Mouse (Mus musculus): ENCODE data around the gene Slc37a1.

Slc37a1 gene

GRCm38 (mm10) chr17:31312648-31313047 is 26.1 kb downstream of the Slc37a1 start:
- in situ Hi-C loops (cut with MboI; ENCODE audit: unreplicated experiment in 2 of 2) = no loop called here

GRCm38 (mm10) chr17:31315046-31315792 is 28.6 kb downstream of the Slc37a1 start:
- in situ Hi-C loops (cut with MboI; ENCODE audit: unreplicated experiment in 2 of 2) = no loop called here

- in situ Hi-C loops (cut with MboI; ENCODE audit: unreplicated experiment in 2 of 2) = no loop called here
Observed at GRCm38 (mm10) chr17:31315993-31316392, 29.4 kb downstream of the Slc37a1 start.

GRCm38 (mm10) chr17:31316998-31317397 is 30.4 kb downstream of the Slc37a1 start:
- in situ Hi-C loops (cut with MboI; ENCODE audit: unreplicated experiment in 2 of 2) = no loop called here

- in situ Hi-C loops (cut with MboI; ENCODE audit: unreplicated experiment in 2 of 2) = no loop called here
Observed at GRCm38 (mm10) chr17:31317521-31318272, 31.1 kb downstream of the Slc37a1 start.

- in situ Hi-C loops (cut with MboI; ENCODE audit: unreplicated experiment in 2 of 2) = no loop called here
Observed at GRCm38 (mm10) chr17:31318906-31319767, 32.5 kb downstream of the Slc37a1 start.

- in situ Hi-C loops (cut with MboI; ENCODE audit: unreplicated experiment in 2 of 2) = no loop called here
Observed at GRCm38 (mm10) chr17:31321425-31321824, 34.8 kb downstream of the Slc37a1 start.

GRCm38 (mm10) chr17:31322446-31322845 is 35.9 kb downstream of the Slc37a1 start:
- in situ Hi-C loops (cut with MboI; ENCODE audit: unreplicated experiment in 2 of 2) = no loop called here

- in situ Hi-C loops (cut with MboI; ENCODE audit: unreplicated experiment in 2 of 2) = no loop called here
Observed at GRCm38 (mm10) chr17:31323379-31323778, 36.8 kb downstream of the Slc37a1 start.

- in situ Hi-C loops (cut with MboI; ENCODE audit: unreplicated experiment in 2 of 2) = no loop called here
Observed at GRCm38 (mm10) chr17:31324227-31324626, 37.6 kb downstream of the Slc37a1 start.

- in situ Hi-C loops (cut with MboI; ENCODE audit: unreplicated experiment in 2 of 2) = no loop called here
Observed at GRCm38 (mm10) chr17:31325451-31326219, 39.0 kb downstream of the Slc37a1 start.

- in situ Hi-C loops (cut with MboI; ENCODE audit: unreplicated experiment in 2 of 2) = no loop called here
Observed at GRCm38 (mm10) chr17:31326220-31326852, 39.7 kb downstream of the Slc37a1 start.

- in situ Hi-C loops (cut with MboI; ENCODE audit: unreplicated experiment in 2 of 2) = no loop called here
Observed at GRCm38 (mm10) chr17:31328466-31328865, 41.9 kb downstream of the Slc37a1 start.

- in situ Hi-C loops (cut with MboI; ENCODE audit: unreplicated experiment in 2 of 2) = loop anchor here (5.0 to 10.0 kb wide), 5 partner anchors 157 to 334 kb away; no protein-coding TSS in a partner anchor
Observed at GRCm38 (mm10) chr17:31330622-31331021, 44.0 kb downstream of the Slc37a1 start.

- in situ Hi-C loops (cut with MboI; ENCODE audit: unreplicated experiment in 2 of 2) = loop anchor here (5.0 to 10.0 kb wide), 5 partner anchors 156 to 334 kb away; no protein-coding TSS in a partner anchor
Observed at GRCm38 (mm10) chr17:31331273-31331672, 44.7 kb downstream of the Slc37a1 start.

- in situ Hi-C loops (cut with MboI; ENCODE audit: unreplicated experiment in 2 of 2) = loop anchor here (5.0 to 10.0 kb wide), 5 partner anchors 155 to 333 kb away; no protein-coding TSS in a partner anchor
Observed at GRCm38 (mm10) chr17:31331920-31332319, 45.3 kb downstream of the Slc37a1 start.

- in situ Hi-C loops (cut with MboI; ENCODE audit: unreplicated experiment in 2 of 2) = loop anchor here (5.0 to 10.0 kb wide), 5 partner anchors 155 to 332 kb away; no protein-coding TSS in a partner anchor
Observed at GRCm38 (mm10) chr17:31332333-31332732, 45.7 kb downstream of the Slc37a1 start.

- in situ Hi-C loops (cut with MboI; ENCODE audit: unreplicated experiment in 2 of 2) = loop anchor here (5.0 to 10.0 kb wide), 5 partner anchors 153 to 330 kb away; no protein-coding TSS in a partner anchor
Observed at GRCm38 (mm10) chr17:31334509-31335260, 48.1 kb downstream of the Slc37a1 start.
